Mouse (Mus musculus): Measurements from ENCODE around the gene Flvcr1. TPM values are rescaled to one million over a fixed set of nuclear protein-coding genes. Genes with fewer than 3 reads are reported as not detected.
"Not testable (repeated sequence)": the region's sequence is repeated elsewhere in the genome, so short reads cannot be mapped to it uniquely, and the experiment has no call there.

Flvcr1 gene
- polyA plus RNA-seq, 1 experiment from 2014 or later, result 12.3 TPM

GRCm38 (mm10) chr1:191030182-191030581 is 4.2 kb upstream of the Flvcr1 start:
- WGBS, result 64% methylated on average over 10 of the region's 10 CpGs

GRCm38 (mm10) chr1:191025016-191026012 is 644 bp downstream of the Flvcr1 start:
- Histone ChIP-seq H3K4me3 (ENCODE audit: low read depth, low read length) (peak overlapping the region; percentile 83), H3K9me3 (ENCODE audit: control insufficient read depth, low read length) (no peaks in the 10 kb centered on the region), H3K27ac (ENCODE audit: low read depth, low read length) (peak overlapping the region; percentile 92), H3K36me3 (ENCODE audit: control insufficient read depth, insufficient read depth, low read length) (no peaks in the 10 kb centered on the region), H3K9ac (replicated peaks; ENCODE audit: low read depth, low read length) (peak overlapping the region; percentile 92), H3K4me1 (ENCODE audit: control insufficient read depth, insufficient read depth, low read length) (peaks cover 15% of the 10 kb centered on the region; the same call in 1 of the 2 replicates), H3K4me2 (ENCODE audit: low read depth, low read length) (peak overlapping the region; percentile 89), H3K27me3 (ENCODE audit: control insufficient read depth, insufficient read depth, low read length) (no peaks in the 10 kb centered on the region)
- 2% methylated on average over 59 of the region's 69 CpGs for WGBS
- ATAC-seq (ENCODE audit: low read depth), result peak; percentile 67

More at GRCm38 (mm10) chr1:191030182-191030581, 4.2 kb upstream of the Flvcr1 start:
- Histone ChIP-seq H3K9ac (replicated peaks; ENCODE audit: low read depth, low read length) (no peak overlapping the region), H3K4me2 (ENCODE audit: low read depth, low read length) (no peak overlapping the region), H3K36me3 (ENCODE audit: control insufficient read depth, insufficient read depth, low read length) (no peaks in the 10 kb centered on the region), H3K27ac (ENCODE audit: low read depth, low read length) (no peak overlapping the region), H3K4me1 (ENCODE audit: control insufficient read depth, insufficient read depth, low read length) (0 out of 2 replicates have a peak, but pooled peaks cover 8% of the 10 kb centered on the region), H3K27me3 (ENCODE audit: control insufficient read depth, insufficient read depth, low read length) (no peaks in the 10 kb centered on the region), H3K4me3 (ENCODE audit: low read depth, low read length) (no peak overlapping the region), H3K9me3 (ENCODE audit: control insufficient read depth, low read length) (no peaks in the 10 kb centered on the region)
- no peak for ATAC-seq (ENCODE audit: low read depth)

GRCm38 (mm10) chr1:191023806-191024205 is 2.2 kb downstream of the Flvcr1 start:
- not testable (repeated sequence) for H3K27me3 ChIP-seq (ENCODE audit: control insufficient read depth, insufficient read depth, low read length); H3K9me3 ChIP-seq (ENCODE audit: control insufficient read depth, low read length); ATAC-seq (ENCODE audit: low read depth); H3K9ac ChIP-seq (replicated peaks; ENCODE audit: low read depth, low read length); H3K4me2 ChIP-seq (ENCODE audit: low read depth, low read length); H3K27ac ChIP-seq (ENCODE audit: low read depth, low read length); H3K4me3 ChIP-seq (ENCODE audit: low read depth, low read length); H3K36me3 ChIP-seq (ENCODE audit: control insufficient read depth, insufficient read depth, low read length)
- WGBS, result 94% methylated on average over 5 of the region's 6 CpGs
- H3K4me1 ChIP-seq (ENCODE audit: control insufficient read depth, insufficient read depth, low read length), result peaks cover 15% of the 10 kb centered on the region; the same call in 1 of the 2 replicates

- WGBS, result 76% methylated on average over 2 of the region's 2 CpGs
- H3K9me3 ChIP-seq (ENCODE audit: control insufficient read depth, low read length), result no peaks in the 10 kb centered on the region
- peaks cover 15% of the 10 kb centered on the region; the same call in 1 of the 2 replicates for H3K4me1 ChIP-seq (ENCODE audit: control insufficient read depth, insufficient read depth, low read length)
- no peak overlapping the region for H3K4me3 ChIP-seq (ENCODE audit: low read depth, low read length)
- no peaks in the 10 kb centered on the region for H3K36me3 ChIP-seq (ENCODE audit: control insufficient read depth, insufficient read depth, low read length)
- no peak overlapping the region for H3K27ac ChIP-seq (ENCODE audit: low read depth, low read length)
- H3K4me2 ChIP-seq (ENCODE audit: low read depth, low read length), result no peak overlapping the region
- H3K9ac ChIP-seq (replicated peaks; ENCODE audit: low read depth, low read length), result no peak overlapping the region
- no peaks in the 10 kb centered on the region for H3K27me3 ChIP-seq (ENCODE audit: control insufficient read depth, insufficient read depth, low read length)
- ATAC-seq (ENCODE audit: low read depth), result no peak
Measured at GRCm38 (mm10) chr1:191023140-191023539, 2.8 kb downstream of the Flvcr1 start.

- WGBS, result 42% methylated on average over 7 of the region's 7 CpGs
- H3K27ac ChIP-seq (ENCODE audit: low read depth, low read length), result no peak overlapping the region
Measured at GRCm38 (mm10) chr1:191021016-191021415, 4.9 kb downstream of the Flvcr1 start.

GRCm38 (mm10) chr1:191020217-191020924 is 5.6 kb downstream of the Flvcr1 start:
- H3K4me3 ChIP-seq (ENCODE audit: low read depth, low read length), result no peak overlapping the region
- H3K27me3 ChIP-seq (ENCODE audit: control insufficient read depth, insufficient read depth, low read length), result no peaks in the 10 kb centered on the region
- no peaks in the 10 kb centered on the region for H3K9me3 ChIP-seq (ENCODE audit: control insufficient read depth, low read length)
- H3K36me3 ChIP-seq (ENCODE audit: control insufficient read depth, insufficient read depth, low read length), result no peaks in the 10 kb centered on the region
- H3K27ac ChIP-seq (ENCODE audit: low read depth, low read length), result no peak overlapping the region
- no peak for ATAC-seq (ENCODE audit: low read depth)
- no peak overlapping the region for H3K4me2 ChIP-seq (ENCODE audit: low read depth, low read length)
- no peak overlapping the region for H3K9ac ChIP-seq (replicated peaks; ENCODE audit: low read depth, low read length)
- WGBS, result 82% methylated on average over 3 of the region's 3 CpGs
- H3K4me1 ChIP-seq (ENCODE audit: control insufficient read depth, insufficient read depth, low read length), result peaks cover 7% of the 10 kb centered on the region; the same call in 1 of the 2 replicates

More at GRCm38 (mm10) chr1:191021016-191021415, 4.9 kb downstream of the Flvcr1 start:
- no peak overlapping the region for H3K4me3 ChIP-seq (ENCODE audit: low read depth, low read length)
- H3K27me3 ChIP-seq (ENCODE audit: control insufficient read depth, insufficient read depth, low read length), result no peaks in the 10 kb centered on the region
- no peaks in the 10 kb centered on the region for H3K36me3 ChIP-seq (ENCODE audit: control insufficient read depth, insufficient read depth, low read length)
- H3K4me2 ChIP-seq (ENCODE audit: low read depth, low read length), result no peak overlapping the region
- H3K9me3 ChIP-seq (ENCODE audit: control insufficient read depth, low read length), result no peaks in the 10 kb centered on the region
- peaks cover 7% of the 10 kb centered on the region; the same call in 1 of the 2 replicates for H3K4me1 ChIP-seq (ENCODE audit: control insufficient read depth, insufficient read depth, low read length)
- H3K9ac ChIP-seq (replicated peaks; ENCODE audit: low read depth, low read length), result no peak overlapping the region
- no peak for ATAC-seq (ENCODE audit: low read depth)

GRCm38 (mm10) chr1:191019803-191020202 is 6.2 kb downstream of the Flvcr1 start:
- no peaks in the 10 kb centered on the region for H3K36me3 ChIP-seq (ENCODE audit: control insufficient read depth, insufficient read depth, low read length)
- 96% methylated on average over 5 of the region's 5 CpGs for WGBS
- ATAC-seq (ENCODE audit: low read depth), result no peak
- H3K9me3 ChIP-seq (ENCODE audit: control insufficient read depth, low read length), result no peaks in the 10 kb centered on the region
- H3K27me3 ChIP-seq (ENCODE audit: control insufficient read depth, insufficient read depth, low read length), result no peaks in the 10 kb centered on the region
- no peak overlapping the region for H3K9ac ChIP-seq (replicated peaks; ENCODE audit: low read depth, low read length)
- H3K27ac ChIP-seq (ENCODE audit: low read depth, low read length), result no peak overlapping the region
- no peak overlapping the region for H3K4me2 ChIP-seq (ENCODE audit: low read depth, low read length)
- no peak overlapping the region for H3K4me3 ChIP-seq (ENCODE audit: low read depth, low read length)
- H3K4me1 ChIP-seq (ENCODE audit: control insufficient read depth, insufficient read depth, low read length), result peaks cover 4% of the 10 kb centered on the region; the same call in 1 of the 2 replicates

GRCm38 (mm10) chr1:191014271-191014670 is 11.7 kb downstream of the Flvcr1 start:
- peaks cover 18% of the 10 kb centered on the region for H3K36me3 ChIP-seq (ENCODE audit: control insufficient read depth, insufficient read depth, low read length)
- H3K4me1 ChIP-seq (ENCODE audit: control insufficient read depth, insufficient read depth, low read length), result no peaks in the 10 kb centered on the region
- H3K27ac ChIP-seq (ENCODE audit: low read depth, low read length), result no peak overlapping the region
- WGBS, result 89% methylated on average over 3 of the region's 3 CpGs
- no peaks in the 10 kb centered on the region for H3K9me3 ChIP-seq (ENCODE audit: control insufficient read depth, low read length)
- no peak overlapping the region for H3K4me3 ChIP-seq (ENCODE audit: low read depth, low read length)
- H3K9ac ChIP-seq (replicated peaks; ENCODE audit: low read depth, low read length), result no peak overlapping the region
- ATAC-seq (ENCODE audit: low read depth), result no peak
- no peaks in the 10 kb centered on the region for H3K27me3 ChIP-seq (ENCODE audit: control insufficient read depth, insufficient read depth, low read length)
- no peak overlapping the region for H3K4me2 ChIP-seq (ENCODE audit: low read depth, low read length)
